Mouse (Mus musculus) midbrain, embryonic 12.5 days (tissue): ENCODE measurements around the gene Cct2. TPM values are rescaled to one million over a fixed set of nuclear protein-coding genes. Genes with fewer than 3 reads are reported as not detected.

Experiments
- ATAC-seq: fragments of 200-750 bp; cut with Nextera tagmentation; 2 replicates; pipeline ENCODE4 v1.8.0; 2017; ENCODE audit warnings: low read depth, moderate TSS enrichment, moderate library complexity; ENCODE audit not compliant: low FRiP score
- H3K27ac ChIP-seq: fragments of 300-500 bp; sonication (generic); replicated peaks from 2 replicates; pipeline ENCODE4 v1.5.1; 2016; ENCODE audit warnings: mild to moderate bottlenecking
- H3K27me3 ChIP-seq: fragments of 300-500 bp; sonication (generic); 2 replicates; pipeline ENCODE4 v1.6.1; 2016; ENCODE audit warnings: mild to moderate bottlenecking
- H3K36me3 ChIP-seq: fragments of 300-500 bp; sonication (generic); 2 replicates; pipeline ENCODE4 v1.6.1; 2016
- H3K4me1 ChIP-seq: fragments of 300-500 bp; sonication (generic); 2 replicates; pipeline ENCODE4 v1.6.1; 2016
- H3K4me2 ChIP-seq: fragments of 300-500 bp; sonication (generic); replicated peaks from 2 replicates; pipeline ENCODE4 v1.6.1; 2016; ENCODE audit warnings: mild to moderate bottlenecking, moderate library complexity
- H3K4me3 ChIP-seq: fragments of 300-500 bp; sonication (generic); 2 replicates; pipeline ENCODE4 v1.5.1; 2016; ENCODE audit warnings: mild to moderate bottlenecking
- H3K9ac ChIP-seq: fragments of 300-500 bp; sonication (generic); replicated peaks from 2 replicates; pipeline ENCODE4 v1.6.1; 2016; ENCODE audit warnings: mild to moderate bottlenecking, moderate library complexity
- H3K9me3 ChIP-seq: fragments of 300-500 bp; sonication (generic); 2 replicates; pipeline ENCODE4 v1.6.1; 2016; ENCODE audit warnings: mild to moderate bottlenecking
- WGBS: fragments of 180-500 bp; shearing (Covaris S2); methylation state at CpG from one replicate; pipeline ENCODE4 v1.1.7; 2016; 5-methylcytosine and 5-hydroxymethylcytosine counted together
- polyA plus RNA-seq: library from polyadenylated mRNA; unstranded; fragments of >200 nt; fragmentation: Nextera tagmentation; extraction: Ambion mirVana; gene quantifications from 2 replicates; pipeline ENCODE4 v1.2.1, GENCODE M21; 2016

Cct2 gene
- polyA plus RNA-seq, 1 experiment from 2014 or later = 253 TPM

GRCm38 (mm10) chr10:117018281-117018840 lies 45.3 kb downstream of the Cct2 start:
- peaks cover 22% of the 10 kb centered on the region for H3K4me1 ChIP-seq
- H3K9ac ChIP-seq = no peak overlapping the region
- 51% methylated on average over 7 of the region's 7 CpGs for WGBS

GRCm38 (mm10) chr10:117014565-117014964 lies 49.0 kb downstream of the Cct2 start:
- Histone ChIP-seq H3K9ac (no peak overlapping the region), H3K27me3 (0 out of 2 replicates have a peak, but pooled peaks cover 3% of the 10 kb centered on the region), H3K4me1 (peaks cover 16% of the 10 kb centered on the region), H3K4me3 (no peak overlapping the region), H3K4me2 (no peak overlapping the region), H3K36me3 (no peaks in the 10 kb centered on the region), H3K9me3 (no peaks in the 10 kb centered on the region), H3K27ac (no peak overlapping the region)
- WGBS = 91% methylated on average over 5 of the region's 5 CpGs
- ATAC-seq = no peak

More at GRCm38 (mm10) chr10:117018281-117018840, 45.3 kb downstream of the Cct2 start:
- Histone ChIP-seq H3K36me3 (no peaks in the 10 kb centered on the region), H3K4me3 (no peak overlapping the region), H3K4me2 (no peak overlapping the region), H3K9me3 (no peaks in the 10 kb centered on the region), H3K27ac (no peak overlapping the region), H3K27me3 (peaks cover 16% of the 10 kb centered on the region)
- no peak for ATAC-seq

- H3K27ac ChIP-seq = no peak overlapping the region
- no peaks in the 10 kb centered on the region for H3K36me3 ChIP-seq
- H3K9me3 ChIP-seq = no peaks in the 10 kb centered on the region
- ATAC-seq = peak; percentile 86
- peaks cover 16% of the 10 kb centered on the region for H3K4me1 ChIP-seq
- H3K4me3 ChIP-seq = no peak overlapping the region
- WGBS = 31% methylated on average over 12 of the region's 12 CpGs
- 0 out of 2 replicates have a peak, but pooled peaks cover 3% of the 10 kb centered on the region for H3K27me3 ChIP-seq
- H3K9ac ChIP-seq = no peak overlapping the region
- H3K4me2 ChIP-seq = peak overlapping the region; percentile 13; the same call in 1 of the 2 replicates
Observed at GRCm38 (mm10) chr10:117013689-117014390, 49.8 kb downstream of the Cct2 start.

- ATAC-seq = no peak
- 40% methylated on average over 8 of the region's 8 CpGs for WGBS
- H3K4me3 ChIP-seq = no peak overlapping the region
Observed at GRCm38 (mm10) chr10:117011047-117011446, 52.6 kb downstream of the Cct2 start.

GRCm38 (mm10) chr10:117009691-117010090 lies 53.9 kb downstream of the Cct2 start:
- no peaks in the 10 kb centered on the region for H3K9me3 ChIP-seq
- no peak overlapping the region for H3K4me3 ChIP-seq
- ATAC-seq = no peak
- H3K27ac ChIP-seq = no peak overlapping the region
- peaks cover 5% of the 10 kb centered on the region; the same call in 1 of the 2 replicates for H3K4me1 ChIP-seq
- WGBS = 89% methylated on average over 6 of the region's 6 CpGs
- H3K36me3 ChIP-seq = no peaks in the 10 kb centered on the region
- no peak overlapping the region for H3K9ac ChIP-seq
- H3K4me2 ChIP-seq = no peak overlapping the region
- H3K27me3 ChIP-seq = 0 out of 2 replicates have a peak, but pooled peaks cover 3% of the 10 kb centered on the region

More at GRCm38 (mm10) chr10:117011047-117011446, 52.6 kb downstream of the Cct2 start:
- H3K27ac ChIP-seq = no peak overlapping the region
- peaks cover 5% of the 10 kb centered on the region; the same call in 1 of the 2 replicates for H3K4me1 ChIP-seq
- H3K36me3 ChIP-seq = no peaks in the 10 kb centered on the region
- H3K9me3 ChIP-seq = no peaks in the 10 kb centered on the region
- H3K9ac ChIP-seq = no peak overlapping the region
- 0 out of 2 replicates have a peak, but pooled peaks cover 3% of the 10 kb centered on the region for H3K27me3 ChIP-seq
- no peak overlapping the region for H3K4me2 ChIP-seq

- H3K9me3 ChIP-seq = no peaks in the 10 kb centered on the region
- 75% methylated on average over 12 of the region's 12 CpGs for WGBS
- no peaks in the 10 kb centered on the region for H3K36me3 ChIP-seq
- H3K4me2 ChIP-seq = no peak overlapping the region
- H3K9ac ChIP-seq = no peak overlapping the region
- no peak for ATAC-seq
- no peak overlapping the region for H3K27ac ChIP-seq
- no peaks in the 10 kb centered on the region for H3K27me3 ChIP-seq
- H3K4me3 ChIP-seq = no peak overlapping the region
- no peaks in the 10 kb centered on the region for H3K4me1 ChIP-seq
Observed at GRCm38 (mm10) chr10:117005707-117006464, 57.7 kb downstream of the Cct2 start.

GRCm38 (mm10) chr10:117004695-117005094 lies 58.9 kb downstream of the Cct2 start:
- no peak overlapping the region for H3K4me3 ChIP-seq
- no peaks in the 10 kb centered on the region for H3K36me3 ChIP-seq
- no peaks in the 10 kb centered on the region for H3K4me1 ChIP-seq
- WGBS = 67% methylated on average over 5 of the region's 5 CpGs
- peak; percentile 77 for ATAC-seq
- no peak overlapping the region for H3K9ac ChIP-seq
- H3K9me3 ChIP-seq = no peaks in the 10 kb centered on the region
- 0 out of 2 replicates have a peak overlapping the region, but pooled peaks have one; percentile 52 for H3K27ac ChIP-seq
- no peaks in the 10 kb centered on the region for H3K27me3 ChIP-seq
- H3K4me2 ChIP-seq = no peak overlapping the region

Other genes with a start within 250 kb of the Cct2 start
- 0.09 TPM in 1 of 2 replicates, not detected in the other for gene Myrfl, start 166.9 kb downstream of the Cct2 start, polyA plus RNA-seq
- gene Rab3ip, start 113.0 kb downstream of the Cct2 start, polyA plus RNA-seq = 41.7 and 45.2 TPM in 2 replicates
- not detected in 2 replicates for gene Gm10271, start 91.2 kb downstream of the Cct2 start, polyA plus RNA-seq
- gene Best3, start 77.5 kb downstream of the Cct2 start, polyA plus RNA-seq = 0.10 TPM in 2 replicates
- not detected in 2 replicates for gene Lrrc10, start 18.5 kb downstream of the Cct2 start, polyA plus RNA-seq
- gene Frs2, start 84.7 kb upstream of the Cct2 start, polyA plus RNA-seq = 23.2 and 25.7 TPM in 2 replicates
- 147 and 162 TPM in 2 replicates for gene Yeats4, start 160.7 kb upstream of the Cct2 start, polyA plus RNA-seq
- not detected in 2 replicates for gene 9530003J23Rik, start 174.9 kb upstream of the Cct2 start, polyA plus RNA-seq
- gene Lyz2, start 218.5 kb upstream of the Cct2 start, polyA plus RNA-seq = 15.6 and 18.9 TPM in 2 replicates
- gene Lyz1, start 229.1 kb upstream of the Cct2 start, polyA plus RNA-seq = not detected in 2 replicates